Mouse (Mus musculus) heart, adult 2 months (tissue): ENCODE data around the gene Dio1. TPM values are rescaled to one million over a fixed set of nuclear protein-coding genes. Genes with fewer than 3 reads are reported as not detected.
A peak's percentile ranks its signal among the peaks of the same experiment; 100 is the strongest.

Experiments used
- DNase-seq, 2 experiments: peaks; one replicate each; pipeline ENCODE4 v3.0.0; 2021
- H3K27ac ChIP-seq: fragments of 200-600 bp; 2 replicates; pipeline ENCODE4 v1.8.1; 2022
- H3K27me3 ChIP-seq: fragments of 200-500 bp; 2 replicates; pipeline ENCODE4 v1.6.1; 2012; ENCODE audit warnings: mild to moderate bottlenecking, low read length, inconsistent platforms, mixed read lengths; ENCODE audit not compliant: control insufficient read depth, insufficient read depth
- H3K36me3 ChIP-seq: fragments of 200-500 bp; 2 replicates; pipeline ENCODE4 v1.6.1; 2012; ENCODE audit warnings: low read length, inconsistent platforms; ENCODE audit not compliant: control insufficient read depth, insufficient read depth
- H3K4me1 ChIP-seq: fragments of 200-500 bp; 2 replicates; pipeline ENCODE4 v1.6.1; 2011; ENCODE audit warnings: low read length; ENCODE audit not compliant: control insufficient read depth, insufficient read depth
- H3K4me3 ChIP-seq: fragments of 200-600 bp; 2 replicates; pipeline ENCODE4 v1.8.1; 2022
- H3K79me2 ChIP-seq: fragments of 200-500 bp; replicated peaks from 2 replicates; pipeline ENCODE4 v1.6.1; 2012; ENCODE audit warnings: mild to moderate bottlenecking, inconsistent platforms, low read length, moderate library complexity, mixed read lengths; ENCODE audit not compliant: control insufficient read depth, insufficient read depth
- H3K9ac ChIP-seq: fragments of 200-500 bp; 2 replicates; pipeline ENCODE4 v1.6.1; 2012; ENCODE audit warnings: low read depth, mild to moderate bottlenecking, control low read depth, inconsistent platforms, low read length, mixed read lengths
- CTCF ChIP-seq: fragments of 200-600 bp; IDR thresholded peaks from 2 replicates; pipeline ENCODE4 v1.8.1; 2022; ENCODE audit warnings: antibody characterized with exemption, mild to moderate bottlenecking, moderate library complexity
- EP300 ChIP-seq: fragments of 200-500 bp; IDR thresholded peaks from 2 replicates; pipeline ENCODE4 v1.6.1; 2011; ENCODE audit warnings: low read depth, low read length, control low read depth; ENCODE audit not compliant: insufficient read depth
- POLR2A ChIP-seq: fragments of 200-500 bp; IDR thresholded peaks from 2 replicates; pipeline ENCODE4 v1.6.1; 2011; ENCODE audit warnings: mild to moderate bottlenecking, low read depth, low read length, control low read depth; ENCODE audit not compliant: insufficient read depth
- WGBS: fragments of 180-500 bp; shearing (Covaris S2); methylation state at CpG from one replicate; pipeline ENCODE4 v1.1.7; 2018; 5-methylcytosine and 5-hydroxymethylcytosine counted together
- intact Hi-C: fragments of 180-260 bp; cut with DNase I; formaldehyde crosslinking; loops from one replicate; pipeline ENCODE4 v1.15.1; 2025
- polyA plus RNA-seq: library from polyadenylated mRNA; depleted of rRNA; stranded (reverse); fragments of >200 nt; gene quantifications from 2 replicates; pipeline ENCODE4 v1.2.3, GENCODE M21; 2012
- total RNA-seq, 2 experiments: library from RNA; stranded (reverse); gene quantifications; 2 replicates each; pipeline ENCODE4 v1.2.3; 2021

Gene Dio1
- total and polyA plus RNA-seq, 3 experiments: not detected

DNA sequence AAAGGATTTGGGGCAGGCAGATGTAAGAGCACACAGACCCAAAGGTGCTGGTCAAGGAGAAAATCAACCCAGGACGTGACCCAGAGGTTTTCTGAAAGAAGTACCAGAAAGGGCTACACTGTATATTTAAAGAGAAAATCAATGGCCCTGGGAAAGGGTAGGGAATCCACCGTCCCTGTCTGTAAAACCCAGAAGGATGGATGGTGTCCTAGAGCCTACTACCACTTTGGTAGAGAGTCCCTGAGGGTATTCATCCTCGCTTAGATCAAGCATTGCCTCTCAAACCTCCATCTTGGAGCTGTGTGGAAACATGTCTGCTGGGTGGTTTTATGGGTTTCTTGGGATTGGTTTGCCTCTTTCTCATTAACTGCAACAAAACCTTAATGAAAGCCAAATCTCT is 52.6 kb downstream of the Dio1 start:
- DNase-seq: no peak
- intact Hi-C loops: loop anchor here (5.0 to 10.0 kb wide), 2 partner anchors 113 to 630 kb away; partner anchors contain the start of genes 0610037L13Rik and Ndc1
- H3K4me1 ChIP-seq: peaks cover 2% of the 10 kb centered on the region; the same call in 1 of the 2 replicates
- peak overlapping the region; percentile 30; the same call in 1 of the 2 replicates for H3K9ac ChIP-seq
- H3K27me3 ChIP-seq: no peaks in the 10 kb centered on the region
- no peaks in the 10 kb centered on the region for H3K79me2 ChIP-seq
- WGBS: 47% methylated on average over 3 of the region's 3 CpGs
- H3K36me3 ChIP-seq: no peaks in the 10 kb centered on the region
- TF ChIP-seq POLR2A (no peak), CTCF (no peak), EP300 (no peak)
- H3K4me3 ChIP-seq: peak overlapping the region; percentile 64
- H3K27ac ChIP-seq: no peak overlapping the region; the same call in none of the 2 replicates

DNA sequence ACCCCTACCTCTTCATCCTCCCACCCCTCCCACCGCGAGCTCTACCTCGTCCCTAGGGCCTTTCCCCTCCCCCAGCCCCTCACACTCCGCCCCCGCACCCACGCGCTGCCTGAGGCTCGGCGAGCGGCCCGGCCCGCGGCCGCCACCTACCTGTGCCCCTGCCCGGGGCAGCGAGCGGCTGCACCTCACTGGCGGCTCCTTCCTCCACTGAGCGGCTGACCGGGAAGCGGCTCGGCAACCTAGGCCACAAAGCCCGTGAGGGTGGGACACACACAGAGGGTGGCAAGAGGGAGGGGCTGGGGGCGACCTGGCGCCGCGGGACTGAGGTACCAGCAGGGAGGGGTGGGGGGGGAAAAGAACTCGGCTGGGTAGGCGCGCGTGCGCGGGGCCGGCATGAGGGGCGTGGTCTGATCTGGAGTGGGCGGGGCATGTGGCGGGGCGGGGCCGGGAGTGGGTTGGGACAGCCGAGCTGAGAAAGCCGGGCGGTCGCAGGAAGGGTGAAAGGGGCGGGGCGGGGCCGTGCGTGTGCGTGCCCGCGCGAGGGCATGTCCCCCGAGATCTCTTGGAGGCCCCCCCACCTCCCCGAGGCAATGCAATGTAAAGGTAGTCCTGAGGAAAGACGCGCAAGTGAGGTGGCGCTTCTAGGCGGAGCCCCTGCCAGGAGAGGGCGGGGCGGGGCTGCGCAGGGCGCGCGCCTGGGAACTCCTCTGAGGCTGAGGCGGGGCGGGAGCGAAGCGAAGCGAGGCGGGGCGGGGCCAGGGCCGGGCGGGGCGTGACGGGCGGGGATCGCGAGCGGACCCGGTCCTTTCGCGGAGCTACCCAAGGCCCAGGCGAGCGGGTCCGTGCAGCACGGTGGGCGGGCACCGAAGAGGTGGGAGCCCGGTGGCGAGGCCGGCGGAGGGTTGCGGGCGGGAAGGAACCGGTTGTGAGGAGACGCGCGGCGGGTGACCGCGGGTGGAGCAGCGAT is 53.6 kb downstream of the Dio1 start, which contains the start of the genes Lrrc42 and Hspb11:
Lrrc42 (minus strand) TSS at position 408 of the 967 bp plus-strand sequence.
Hspb11 (plus strand) TSS at position 469 of the 967 bp plus-strand sequence.
- H3K79me2 ChIP-seq: no peaks in the 10 kb centered on the region
- H3K27me3 ChIP-seq: no peaks in the 10 kb centered on the region
- H3K4me3 ChIP-seq: peak within 1 kb of the TSS; percentile 64
- DNase-seq: peak; percentile 93 to 96
- H3K9ac ChIP-seq: peak within 1 kb of the TSS; percentile 93
- TF ChIP-seq EP300 (no peak), POLR2A (peak; percentile 59), CTCF (peak; percentile 53)
- WGBS: 1% methylated on average over 95 of the region's 101 CpGs
- H3K27ac ChIP-seq: peak within 1 kb of the TSS; percentile 85
- H3K36me3 ChIP-seq: no peaks in the 10 kb centered on the region
- peaks cover 2% of the 10 kb centered on the region; the same call in 1 of the 2 replicates for H3K4me1 ChIP-seq
- intact Hi-C loops: loop anchor here (1.0 to 10.0 kb wide), 5 partner anchors 61 to 631 kb away; partner anchors contain the start of genes 0610037L13Rik, Ndc1, Tceanc2 and Tmem59

DNA sequence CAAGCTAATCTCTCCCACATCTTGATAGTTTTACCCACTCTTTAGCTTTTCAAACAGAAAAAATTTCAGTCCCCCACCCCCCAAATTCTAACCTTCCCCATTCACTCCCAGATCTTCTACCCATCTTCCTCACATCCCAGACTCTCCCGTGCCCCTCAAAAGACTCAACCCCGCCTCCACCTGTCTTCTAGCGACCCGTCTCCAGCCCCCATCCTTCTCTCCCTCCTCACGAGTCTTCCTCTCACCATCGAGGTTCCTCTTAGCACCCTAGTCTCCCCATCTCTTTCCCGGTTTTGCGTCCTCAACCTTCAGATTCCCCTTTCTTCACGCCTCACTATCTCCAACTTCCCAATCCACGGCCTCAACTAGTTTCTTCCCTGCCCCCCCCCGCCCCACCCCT is 54.4 kb downstream of the Dio1 start:
- peak in 1 of 2 experiments; percentile 21 for DNase-seq
- H3K4me3 ChIP-seq: peak overlapping the region; percentile 64
- intact Hi-C loops: loop anchor here (2.0 to 10.0 kb wide), 4 partner anchors 74 to 632 kb away; partner anchors contain the start of genes 0610037L13Rik, Ndc1, Tceanc2 and Tmem59
- H3K27ac ChIP-seq: no peak overlapping the region
- peaks cover 2% of the 10 kb centered on the region; the same call in 1 of the 2 replicates for H3K4me1 ChIP-seq
- H3K27me3 ChIP-seq: no peaks in the 10 kb centered on the region
- H3K79me2 ChIP-seq: no peaks in the 10 kb centered on the region
- peak overlapping the region; percentile 93 for H3K9ac ChIP-seq
- TF ChIP-seq CTCF (no peak), EP300 (no peak), POLR2A (no peak)
- H3K36me3 ChIP-seq: no peaks in the 10 kb centered on the region
- 3% methylated on average over 11 of the region's 11 CpGs for WGBS

DNA sequence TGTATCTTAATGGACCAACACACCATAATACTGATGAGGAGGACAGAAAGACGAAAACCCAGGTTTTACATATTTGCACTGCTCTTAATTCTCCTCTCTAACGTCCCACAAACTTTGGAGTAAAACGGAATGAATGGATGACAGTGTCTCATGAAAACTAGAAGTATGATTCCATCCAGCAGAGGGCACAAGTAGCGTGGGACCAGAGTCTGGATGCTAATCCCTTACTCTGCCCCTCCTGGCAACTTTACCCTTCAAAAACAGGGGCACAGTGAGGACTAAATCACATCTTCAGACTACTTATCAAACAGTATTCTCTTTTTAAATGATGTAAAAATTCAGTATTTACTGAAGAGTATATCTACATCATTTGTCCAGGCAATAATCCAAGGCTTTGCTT is 56.5 kb downstream of the Dio1 start:
- intact Hi-C loops: loop anchor here (5.0 to 10.0 kb wide), 2 partner anchors 117 to 634 kb away; partner anchors contain the start of genes 0610037L13Rik and Ndc1
- Histone ChIP-seq H3K79me2 (no peaks in the 10 kb centered on the region), H3K27ac (no peak overlapping the region), H3K9ac (no peak overlapping the region), H3K36me3 (no peaks in the 10 kb centered on the region), H3K4me1 (peaks cover 2% of the 10 kb centered on the region; the same call in 1 of the 2 replicates), H3K4me3 (no peak overlapping the region), H3K27me3 (no peaks in the 10 kb centered on the region)
- 21% methylated on average over 4 of the region's 4 CpGs for WGBS
- TF ChIP-seq POLR2A (no peak), EP300 (no peak), CTCF (peak; percentile 74)
- no peak for DNase-seq

DNA sequence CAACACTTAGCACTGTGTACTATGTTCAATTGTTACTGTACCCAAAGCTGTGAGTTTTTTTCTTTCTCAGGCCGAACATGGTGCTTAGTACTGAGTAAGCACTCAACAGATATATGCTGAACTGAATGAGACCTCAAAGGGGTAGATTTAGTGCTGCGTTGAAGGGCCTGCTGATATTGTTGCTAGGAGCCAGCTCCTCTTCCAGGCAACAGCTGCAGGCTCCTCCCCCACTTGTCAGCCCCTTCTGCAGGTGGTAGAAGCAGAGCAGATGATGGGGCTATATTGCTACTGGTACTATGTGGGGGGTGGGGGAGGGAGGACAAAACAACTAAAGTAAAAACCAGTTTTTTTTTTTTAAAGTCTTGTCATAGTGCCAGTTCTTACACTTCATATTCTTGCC is 57.5 kb downstream of the Dio1 start:
- no peak for DNase-seq
- H3K27ac ChIP-seq: no peak overlapping the region
- no peak overlapping the region for H3K4me3 ChIP-seq
- H3K79me2 ChIP-seq: no peaks in the 10 kb centered on the region
- TF ChIP-seq CTCF: no peak
- no peak for TF ChIP-seq EP300
- TF ChIP-seq POLR2A: no peak
- 51% methylated on average over 2 of the region's 2 CpGs for WGBS
- no peak overlapping the region for H3K9ac ChIP-seq
- no peaks in the 10 kb centered on the region for H3K27me3 ChIP-seq
- H3K4me1 ChIP-seq: peaks cover 2% of the 10 kb centered on the region; the same call in 1 of the 2 replicates
- intact Hi-C loops: no loop called here
- no peaks in the 10 kb centered on the region for H3K36me3 ChIP-seq
